Mouse (Mus musculus) kidney, postnatal 14 days (tissue): ENCODE data around the gene Col3a1.

ENCODE experiments used
- DNase-seq: peaks from one replicate; pipeline ENCODE4 v3.0.0; 2022; ENCODE audit warnings: mixed read lengths

Gene Col3a1

GRCm38 (mm10) chr1:45311388-45311787 lies at the start of gene Col3a1:
Gene Col3a1 (plus strand): TSS chr1:45311538.
- peak; percentile 59 for DNase-seq

GRCm38 (mm10) chr1:45269421-45269820 lies 41.9 kb upstream of the Col3a1 start:
- DNase-seq = no peak

- peak; percentile 24 for DNase-seq
Measured at GRCm38 (mm10) chr1:45276006-45276539, 35.3 kb upstream of the Col3a1 start.

- DNase-seq = no peak
Measured at GRCm38 (mm10) chr1:45287954-45288353, 23.4 kb upstream of the Col3a1 start.

GRCm38 (mm10) chr1:45290037-45290436 lies 21.3 kb upstream of the Col3a1 start:
- DNase-seq = no peak

GRCm38 (mm10) chr1:45299394-45300119 lies 11.8 kb upstream of the Col3a1 start:
- no peak for DNase-seq

GRCm38 (mm10) chr1:45304273-45304672 lies 7.1 kb upstream of the Col3a1 start:
- peak; percentile 38 for DNase-seq

- DNase-seq = no peak
Measured at GRCm38 (mm10) chr1:45309015-45309414, 2.3 kb upstream of the Col3a1 start.

- no peak for DNase-seq
Measured at GRCm38 (mm10) chr1:45311962-45312361, 624 bp downstream of the Col3a1 start.

- peak; percentile 18 for DNase-seq
Measured at GRCm38 (mm10) chr1:45312870-45313269, 1.5 kb downstream of the Col3a1 start.

- DNase-seq = peak; percentile 45
Measured at GRCm38 (mm10) chr1:45313696-45314295, 2.5 kb downstream of the Col3a1 start.

GRCm38 (mm10) chr1:45315767-45316528 lies 4.6 kb downstream of the Col3a1 start:
- DNase-seq = no peak

GRCm38 (mm10) chr1:45318241-45318640 lies 6.9 kb downstream of the Col3a1 start:
- DNase-seq = no peak

- no peak for DNase-seq
Measured at GRCm38 (mm10) chr1:45320861-45321260, 9.5 kb downstream of the Col3a1 start.

- DNase-seq = no peak
Measured at GRCm38 (mm10) chr1:45329149-45329548, 17.8 kb downstream of the Col3a1 start.

- peak; percentile 14 for DNase-seq
Measured at GRCm38 (mm10) chr1:45355944-45356343, 44.6 kb downstream of the Col3a1 start.

GRCm38 (mm10) chr1:45358020-45358419 lies 46.7 kb downstream of the Col3a1 start:
- no peak for DNase-seq

- DNase-seq = no peak
Measured at GRCm38 (mm10) chr1:45359147-45359546, 47.8 kb downstream of the Col3a1 start.

GRCm38 (mm10) chr1:45359673-45360072 lies 48.3 kb downstream of the Col3a1 start:
- no peak for DNase-seq

GRCm38 (mm10) chr1:45363274-45363673 lies 51.9 kb downstream of the Col3a1 start:
- no peak for DNase-seq

GRCm38 (mm10) chr1:45365427-45365826 lies 54.1 kb downstream of the Col3a1 start:
- no peak for DNase-seq

GRCm38 (mm10) chr1:45379992-45380690 lies 68.8 kb downstream of the Col3a1 start:
- no peak for DNase-seq

- no peak for DNase-seq
Measured at GRCm38 (mm10) chr1:45381866-45382265, 70.5 kb downstream of the Col3a1 start.
